10 mouse cellular contexts compared by ENCODE assay signal in the genomic region with DNA sequence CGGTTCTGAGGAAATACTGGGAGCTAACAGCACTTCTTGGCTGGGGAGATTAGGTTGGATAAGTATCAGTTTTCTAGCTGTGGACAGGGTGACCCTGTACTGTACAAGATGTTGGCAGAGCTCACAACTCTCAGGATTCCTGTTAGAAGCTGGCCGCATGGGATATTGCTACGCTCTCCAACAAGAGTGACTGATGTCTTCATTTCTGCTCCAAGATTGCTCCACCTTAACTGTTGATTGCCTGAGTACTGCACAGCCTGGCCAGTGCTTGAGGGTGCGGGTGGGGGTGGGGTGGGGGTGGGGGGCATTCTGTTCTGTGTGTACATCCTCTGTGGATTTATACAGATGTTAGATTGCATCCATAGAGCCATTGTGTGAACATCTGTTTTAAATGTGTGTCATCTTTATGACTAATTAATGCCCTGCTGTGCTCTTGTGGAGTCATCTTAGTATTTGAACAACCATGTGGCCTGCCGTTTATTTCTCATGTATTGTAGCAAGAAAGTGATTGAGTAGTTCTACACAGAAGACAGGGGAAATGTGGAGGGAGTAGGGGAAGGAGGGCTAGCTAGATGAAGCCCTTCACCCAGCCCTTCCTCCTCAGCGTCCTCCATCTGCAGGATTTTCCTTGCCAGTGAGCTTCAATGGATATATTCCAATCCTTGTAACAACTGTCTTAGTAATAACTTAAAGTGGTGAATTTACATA. TPM values are rescaled to one million over a fixed set of nuclear protein-coding genes. Genes with fewer than 3 reads are reported as not detected.
DNase-seq lines count a peak whose midpoint lies in the region; ATAC-seq and TF ChIP-seq lines count a peak whose summit lies in the region.
"Had no signal": no experiment of that assay in that cellular context is flagged by ENCODE, and none has a peak within 500 bp of the region (broad histone marks: within the 10 kb centered on the region; RNA-seq: fewer than 3 reads in every experiment).

No protein-coding gene starts in this region.

- TF ChIP-seq CTCF in layer of hippocampus, adult 2 months (conservative IDR thresholded peaks at IDR 0.05), result no peak

- peaks cover 85% of the 10 kb centered on the region for H3K79me2 ChIP-seq in myocyte (ENCODE audit: control insufficient read depth, insufficient read depth)

- no peak overlapping the region for H3K27ac ChIP-seq in lung, embryonic 15.5 days
- H3K27ac ChIP-seq in layer of hippocampus, adult 2 months, result no peak overlapping the region

- no peak for TF ChIP-seq POLR2A in myocyte (IDR thresholded peaks at IDR 0.05; ENCODE audit: insufficient read length, low read depth)

- peak; percentile 55; the same call in 1 of the 2 replicates for ATAC-seq in lung, embryonic 15.5 days (ENCODE audit: borderline replicate concordance, extremely low read depth, low FRiP score, low TSS enrichment)

- H3K9me3 ChIP-seq in lung, embryonic 15.5 days, result no peaks in the 10 kb centered on the region

- peaks cover 23% of the 10 kb centered on the region for H3K4me1 ChIP-seq in lung, embryonic 15.5 days

- WGBS in lung, embryonic 15.5 days, result 37% methylated on average over 6 of the region's 6 CpGs

- peak; percentile 29 for DNase-seq in embryo, embryonic 10.5 days (ENCODE audit: low spot score)
- DNase-seq in embryo, embryonic 11 days, result no peak
- DNase-seq in lung, postnatal 14 days, result no peak
- DNase-seq in gastrocnemius, adult 8-10 months (ENCODE audit: low spot score in 2 of 2), result peak; percentile 15 to 17
- no peak for DNase-seq in layer of hippocampus, adult 2 months (ENCODE audit: low spot score in 2 of 2)
- DNase-seq in spleen, postnatal 36 days (ENCODE audit: low spot score in 2 of 2), result no peak
- DNase-seq: cerebellum, postnatal 25 days; kidney, postnatal 36 days had no signal

- no peak overlapping the region for H3ac ChIP-seq in myocyte (ENCODE audit: control insufficient read depth, insufficient read length)

- no peaks in the 10 kb centered on the region for H3K27me3 ChIP-seq in lung, embryonic 15.5 days
- H3K27me3 ChIP-seq in myocyte (ENCODE audit: control insufficient read depth, insufficient read depth, insufficient read length), result no peaks in the 10 kb centered on the region

- H3K9ac ChIP-seq in lung, embryonic 15.5 days, result no peak overlapping the region

- H3K4me3 ChIP-seq in lung, embryonic 15.5 days, result no peak overlapping the region
- H3K4me3 ChIP-seq in myocyte, result no peak overlapping the region
- no peak overlapping the region for H3K4me3 ChIP-seq in layer of hippocampus, adult 2 months

- no peaks in the 10 kb centered on the region; the same call in 1 of the 2 replicates for H3K36me3 ChIP-seq in lung, embryonic 15.5 days
- H3K36me3 ChIP-seq in myocyte (ENCODE audit: control insufficient read depth, insufficient read depth), result no peaks in the 10 kb centered on the region

- H3K4me2 ChIP-seq in lung, embryonic 15.5 days, result no peak overlapping the region
- peak overlapping the region; percentile 10 for H3K4me2 ChIP-seq in myocyte (ENCODE audit: low read depth)

TF ChIP-seq in myocyte, 11 proteins besides CTCF, POLR2A, EP300 and RAD21:
- no peak for TF ChIP-seq POLR2AphosphoS2 (IDR thresholded peaks at IDR 0.05; ENCODE audit: insufficient read length, low read depth)
- no peak for TF ChIP-seq MYOD1 (IDR thresholded peaks at IDR 0.05; ENCODE audit: control insufficient read depth in 1 of 3, insufficient read length in 2 of 3, low read depth in 2 of 3)
- TF ChIP-seq E2F4 (IDR thresholded peaks at IDR 0.05; ENCODE audit: insufficient read depth), result no peak
- no peak for TF ChIP-seq MYOG (IDR thresholded peaks at IDR 0.05; ENCODE audit: control insufficient read depth in 1 of 3, insufficient read depth in 1 of 3, insufficient read length in 2 of 3, low read depth in 2 of 3)
- TF ChIP-seq CEBPB (IDR thresholded peaks at IDR 0.05; ENCODE audit: insufficient read depth, poor library complexity, severe bottlenecking), result no peak
- no peak for TF ChIP-seq REST (IDR thresholded peaks at IDR 0.05; ENCODE audit: insufficient read depth, insufficient read length)
- TF ChIP-seq TCF3 (IDR thresholded peaks at IDR 0.05; ENCODE audit: insufficient read length, low read depth), result no peak
- TF ChIP-seq USF1 (IDR thresholded peaks at IDR 0.05; ENCODE audit: low read depth), result no peak
- no peak for TF ChIP-seq TCF12 (IDR thresholded peaks at IDR 0.05; ENCODE audit: insufficient read depth, poor library complexity, severe bottlenecking)
- no peak for TF ChIP-seq MAX (IDR thresholded peaks at IDR 0.05; ENCODE audit: low read depth)
- TF ChIP-seq SRF (IDR thresholded peaks at IDR 0.05; ENCODE audit: control insufficient read depth, insufficient read length, low read depth), result no peak

RNA-seq across cellular contexts. Expression of a gene that starts 19.0 kb away (rescaled TPM):
- polyA plus RNA-seq in lung, embryonic 15.5 days (2015; fragmentation: Nextera tagmentation; extraction: Ambion mirVana), result 48.4 and 49.0 TPM in 2 replicates
- 1 to 10 TPM; 1.2 to 3.1 (median 1.7) TPM for total RNA-seq in gastrocnemius, adult 8-10 months (2022)
- polyA plus RNA-seq in myocyte (2012; fragmentation: generic; extraction: Trizol), result 24.9 TPM
- total RNA-seq in layer of hippocampus, adult 2 months (2021), result 1 to 10 TPM; 7.6 to 8.1 TPM

Comparison
In these comparisons a context has a peak if more than half of its experiments do, and no peak if none do; other contexts are left out.
1. DNase-seq: peak in embryo, embryonic 10.5 days (single experiment) and gastrocnemius, adult 8-10 months (2 of 2); none in embryo, embryonic 11 days (single experiment), lung, postnatal 14 days (single experiment), layer of hippocampus, adult 2 months (0 of 2) and spleen, postnatal 36 days (0 of 2).